Mouse (Mus musculus) C2C12 (cell line): Measurements from ENCODE around the gene Pkd1. TPM values are rescaled to one million over a fixed set of nuclear protein-coding genes. Genes with fewer than 3 reads are reported as not detected.

Experiments used
- H3K27me3 ChIP-seq: one replicate; pipeline ENCODE4 v1.6.1; 2011; ENCODE audit not compliant: control insufficient read depth, insufficient read depth, insufficient read length
- H3K36me3 ChIP-seq: one replicate; pipeline ENCODE4 v1.6.1; 2011; ENCODE audit not compliant: control insufficient read depth, insufficient read depth
- H3K4me3 ChIP-seq: one replicate; pipeline ENCODE4 v1.5.1; 2011; ENCODE audit warnings: mild to moderate bottlenecking, control low read depth; ENCODE audit not compliant: poor library complexity, insufficient read depth, severe bottlenecking
- H3K79me2 ChIP-seq: one replicate; pipeline ENCODE4 v1.6.1; 2011; ENCODE audit not compliant: control insufficient read depth, insufficient read depth
- H3K79me3 ChIP-seq: one replicate; pipeline ENCODE4 v1.6.1; 2011; ENCODE audit warnings: low read depth, control low read depth
- H3ac ChIP-seq: one replicate; pipeline ENCODE3; 2011; ENCODE audit warnings: low read depth; ENCODE audit not compliant: control insufficient read depth, insufficient read length
- CEBPB ChIP-seq: IDR thresholded peaks from one replicate; pipeline ENCODE4 v1.6.1; 2011; ENCODE audit warnings: low read depth, mild to moderate bottlenecking, control low read depth, moderate library complexity
- CTCF ChIP-seq: IDR thresholded peaks from one replicate; pipeline ENCODE4 v1.5.1; 2011; ENCODE audit not compliant: control insufficient read depth, insufficient read depth, insufficient read length
- FOSL1 ChIP-seq: IDR thresholded peaks from one replicate; pipeline ENCODE4 v1.8.0; 2011; ENCODE audit warnings: mild to moderate bottlenecking, low read length; ENCODE audit not compliant: poor library complexity, insufficient read depth, severe bottlenecking
- MAX ChIP-seq: IDR thresholded peaks from one replicate; pipeline ENCODE4 v1.6.1; 2011; ENCODE audit warnings: mild to moderate bottlenecking, control low read depth
- MYOD1 ChIP-seq: IDR thresholded peaks from one replicate; pipeline ENCODE4 v1.6.1; 2011; ENCODE audit warnings: low read depth; ENCODE audit not compliant: control insufficient read depth, insufficient read length
- MYOG ChIP-seq: IDR thresholded peaks from one replicate; pipeline ENCODE4 v1.6.1; 2011; ENCODE audit not compliant: control insufficient read depth, insufficient read length; ENCODE audit errors: extremely low read depth
- USF1 ChIP-seq: IDR thresholded peaks from one replicate; pipeline ENCODE4 v1.6.1; 2011; ENCODE audit warnings: low read depth, mild to moderate bottlenecking, control low read depth, moderate library complexity
- polyA plus RNA-seq: library from polyadenylated mRNA; unstranded; fragments of >200 nt; fragmentation: generic; extraction: Trizol; gene quantifications from one replicate; pipeline ENCODE4 v1.2.1, GENCODE M21; 2012; ENCODE audit warnings: missing spikeins

Pkd1 gene
- polyA plus RNA-seq, 1 experiment, result 50.6 TPM

GRCm38 (mm10) chr17:24632167-24632812 is 82.7 kb downstream of the Pkd1 start, which contains the start of the genes Tsc2 and Nthl1:
TSS of gene Tsc2 (minus strand) at chr17:24632630.
TSS of gene Nthl1 (plus strand) at chr17:24632680.
- H3K27me3 ChIP-seq, result no peaks in the 10 kb centered on the region
- no peaks in the 10 kb centered on the region for H3K36me3 ChIP-seq
- peak within 1 kb of the TSS; percentile 82 for H3K4me3 ChIP-seq
- peak within 1 kb of the TSS; percentile 83 for H3ac ChIP-seq
- no peaks in the 10 kb centered on the region for H3K79me3 ChIP-seq
- peak; percentile 39 for TF ChIP-seq MAX
- TF ChIP-seq CTCF, result no peak
- no peaks in the 10 kb centered on the region for H3K79me2 ChIP-seq

DNA sequence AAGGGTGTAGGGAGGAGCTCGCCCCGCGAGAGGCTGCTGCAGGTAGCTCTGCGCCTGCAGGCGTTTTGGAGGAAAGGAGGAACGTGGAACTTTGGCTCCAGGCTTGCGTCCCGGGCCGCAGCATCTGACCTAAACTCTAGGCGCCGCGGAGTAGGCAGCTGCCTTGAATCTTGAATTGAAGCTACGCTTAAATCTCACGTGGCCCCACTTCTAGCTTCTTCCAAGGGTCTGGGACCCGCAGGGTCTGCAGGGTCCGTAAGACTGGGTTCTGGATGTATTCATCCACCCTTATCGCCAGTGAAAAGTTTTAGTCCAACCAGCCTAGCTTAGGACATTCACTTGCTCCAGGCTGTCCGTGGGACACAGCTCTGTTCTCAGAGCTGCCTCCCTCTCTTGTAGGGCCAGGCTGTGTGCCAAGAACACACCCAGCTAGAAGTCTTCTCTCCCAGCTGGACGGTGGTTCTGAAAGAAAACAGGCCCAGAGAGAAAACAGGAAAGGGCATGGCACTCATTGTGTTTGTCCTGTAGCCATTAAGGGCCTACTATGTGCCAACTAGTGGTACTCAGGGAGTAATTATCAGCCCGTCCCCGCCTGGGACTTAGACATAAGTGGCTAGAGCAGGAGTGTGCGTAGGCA is 83.3 kb downstream of the Pkd1 start:
- peak overlapping the region; percentile 83 for H3ac ChIP-seq
- no peak for TF ChIP-seq CEBPB
- no peak for TF ChIP-seq FOSL1
- TF ChIP-seq CTCF, result no peak
- TF ChIP-seq MYOD1, result no peak
- no peak for TF ChIP-seq MAX
- no peak for TF ChIP-seq MYOG
- no peak for TF ChIP-seq USF1
- no peaks in the 10 kb centered on the region for H3K79me2 ChIP-seq
- H3K4me3 ChIP-seq, result peak overlapping the region; percentile 82
- no peaks in the 10 kb centered on the region for H3K36me3 ChIP-seq
- no peaks in the 10 kb centered on the region for H3K27me3 ChIP-seq
- no peaks in the 10 kb centered on the region for H3K79me3 ChIP-seq

DNA sequence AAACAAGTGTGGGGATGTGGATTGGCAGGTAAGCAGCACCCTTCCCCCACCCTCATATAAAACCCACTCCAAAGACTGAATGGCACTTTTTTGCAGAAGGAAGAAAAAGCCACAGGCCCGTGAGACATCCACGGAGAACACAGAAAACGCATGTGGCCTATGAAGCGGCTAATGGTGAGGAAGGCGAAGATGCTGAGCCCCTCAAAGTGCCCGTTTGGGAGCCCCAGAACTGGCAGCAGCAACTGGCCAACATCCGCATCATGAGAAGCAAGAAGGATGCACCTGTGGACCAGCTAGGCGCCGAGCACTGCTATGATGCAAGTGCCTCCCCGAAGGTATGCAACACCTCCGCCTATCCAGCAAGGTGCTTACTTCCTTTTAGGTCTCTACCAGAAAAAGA is 84.2 kb downstream of the Pkd1 start:
- Histone ChIP-seq H3K4me3 (no peak overlapping the region), H3K79me2 (no peaks in the 10 kb centered on the region), H3K27me3 (no peaks in the 10 kb centered on the region), H3K79me3 (no peaks in the 10 kb centered on the region), H3K36me3 (no peaks in the 10 kb centered on the region), H3ac (no peak overlapping the region)
- TF ChIP-seq USF1 (no peak), FOSL1 (no peak), MYOD1 (no peak), MYOG (no peak), CEBPB (no peak), MAX (no peak), CTCF (no peak)

- H3K36me3 ChIP-seq, result no peaks in the 10 kb centered on the region
- H3K4me3 ChIP-seq, result no peak overlapping the region
- H3ac ChIP-seq, result no peak overlapping the region
- no peak for TF ChIP-seq MYOG
- no peak for TF ChIP-seq CTCF
- H3K79me3 ChIP-seq, result no peaks in the 10 kb centered on the region
- H3K27me3 ChIP-seq, result no peaks in the 10 kb centered on the region
- H3K79me2 ChIP-seq, result no peaks in the 10 kb centered on the region
Observed at GRCm38 (mm10) chr17:24635024-24635423, 85.4 kb downstream of the Pkd1 start.

GRCm38 (mm10) chr17:24635694-24636093 is 86.1 kb downstream of the Pkd1 start:
- no peak overlapping the region for H3K4me3 ChIP-seq
- H3K79me2 ChIP-seq, result no peaks in the 10 kb centered on the region
- H3ac ChIP-seq, result no peak overlapping the region
- no peaks in the 10 kb centered on the region for H3K79me3 ChIP-seq
- H3K36me3 ChIP-seq, result no peaks in the 10 kb centered on the region
- TF ChIP-seq CTCF (no peak), MAX (no peak), MYOG (no peak), FOSL1 (no peak), CEBPB (no peak), USF1 (no peak), MYOD1 (no peak)
- H3K27me3 ChIP-seq, result no peaks in the 10 kb centered on the region

DNA sequence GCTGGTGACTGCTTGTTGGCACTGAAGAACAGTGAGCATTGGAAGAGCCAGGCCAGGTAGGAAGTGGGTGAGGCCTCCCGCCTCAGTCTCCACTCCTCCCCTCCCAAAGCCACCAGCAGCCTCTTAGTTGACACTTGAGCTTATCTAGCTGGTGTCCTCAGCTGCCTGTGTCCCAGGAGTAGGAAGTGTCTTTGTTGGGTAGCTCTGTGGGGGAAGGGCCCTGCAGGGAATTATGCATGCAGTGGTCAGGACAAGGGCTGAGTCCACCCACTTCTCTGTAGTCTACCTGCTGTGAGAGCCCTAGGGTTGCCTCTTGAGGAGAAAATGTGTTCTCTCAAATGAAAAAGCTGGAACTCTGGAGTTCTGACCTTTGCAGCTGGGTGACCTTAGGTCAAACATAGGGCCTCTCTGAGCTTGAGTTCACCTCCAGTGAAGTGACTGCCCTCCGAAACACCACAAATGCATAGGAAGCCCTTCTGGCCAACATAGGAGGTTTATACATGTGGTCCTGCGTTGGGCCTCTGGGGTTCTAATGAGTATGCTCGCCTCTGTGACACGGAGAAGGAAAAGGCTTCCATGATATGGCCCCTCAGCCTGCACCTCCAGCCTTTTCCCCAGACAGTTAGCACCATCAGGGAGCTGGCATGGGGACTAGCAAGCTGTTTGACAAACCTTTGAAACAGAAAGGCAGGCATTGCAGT is 87.3 kb downstream of the Pkd1 start:
- no peaks in the 10 kb centered on the region for H3K79me3 ChIP-seq
- H3K79me2 ChIP-seq, result no peaks in the 10 kb centered on the region
- no peaks in the 10 kb centered on the region for H3K27me3 ChIP-seq
- no peak overlapping the region for H3K4me3 ChIP-seq
- TF ChIP-seq MAX (no peak), CTCF (no peak), MYOD1 (no peak), CEBPB (no peak), FOSL1 (no peak), USF1 (no peak), MYOG (no peak)
- H3ac ChIP-seq, result no peak overlapping the region
- no peaks in the 10 kb centered on the region for H3K36me3 ChIP-seq
